In genomic region chr11:61957296-61957813, GRCm38 (mm10) we compare ENCODE assay signal across 8 mouse cellular contexts. TPM values are rescaled to one million over a fixed set of nuclear protein-coding genes. Genes with fewer than 3 reads are reported as not detected.
DNase-seq lines count a peak whose midpoint lies in the region; ATAC-seq and TF ChIP-seq lines count a peak whose summit lies in the region.

No protein-coding gene starts in this region.

- H3K4me1 ChIP-seq in hindbrain, postnatal 0 days (ENCODE audit: insufficient read depth, low read length) = no peaks in the 10 kb centered on the region
- H3K4me1 ChIP-seq in midbrain, embryonic 12.5 days = no peaks in the 10 kb centered on the region; the same call in 1 of the 2 replicates

- POLR2A ChIA-PET in Patski (lab: Charles Lee) = interaction anchor here (0.8 kb wide), 1 partner anchor 45 kb away, joined by 10 read pairs; no protein-coding TSS in a partner anchor

- TF ChIP-seq CTCF in Patski (IDR thresholded peaks at IDR 0.05) = peak; percentile 33
- peak; percentile 49 for TF ChIP-seq CTCF in hindbrain, postnatal 0 days (IDR thresholded peaks at IDR 0.05; ENCODE audit: low read depth)

- H3K9me3 ChIP-seq in hindbrain, postnatal 0 days (ENCODE audit: low read length) = no peaks in the 10 kb centered on the region
- H3K9me3 ChIP-seq in midbrain, embryonic 12.5 days = no peaks in the 10 kb centered on the region

- H3K4me3 ChIP-seq in hindbrain, postnatal 0 days (ENCODE audit: low read length) = peak overlapping the region; percentile 78
- H3K4me3 ChIP-seq in midbrain, embryonic 12.5 days = peak overlapping the region; percentile 72

- no peaks in the 10 kb centered on the region for H3K27me3 ChIP-seq in Patski
- H3K27me3 ChIP-seq in hindbrain, postnatal 0 days (ENCODE audit: insufficient read depth, low read length) = no peaks in the 10 kb centered on the region; the same call in 1 of the 2 replicates
- peaks cover 24% of the 10 kb centered on the region for H3K27me3 ChIP-seq in midbrain, embryonic 12.5 days

- no peak overlapping the region for H3K27ac ChIP-seq in hindbrain, postnatal 0 days
- no peak overlapping the region for H3K27ac ChIP-seq in midbrain, embryonic 12.5 days (replicated peaks)

- ATAC-seq in Patski = no peak
- no peak for ATAC-seq in hindbrain, postnatal 0 days
- ATAC-seq in midbrain, embryonic 12.5 days (ENCODE audit: low FRiP score, low read depth) = no peak

- intact Hi-C loops in left cerebral cortex, postnatal 14 days (cut with DNase I) = loop anchor here (5.0 kb wide), 1 partner anchor 55 kb away; no protein-coding TSS in a partner anchor
- intact Hi-C loops in left cerebral cortex, postnatal 4 days (cut with DNase I) = no loop called here

- no peaks in the 10 kb centered on the region for H3K36me3 ChIP-seq in hindbrain, postnatal 0 days (ENCODE audit: insufficient read depth, low read length)
- no peaks in the 10 kb centered on the region for H3K36me3 ChIP-seq in midbrain, embryonic 12.5 days

- CTCF ChIA-PET in Patski (lab: Charles Lee) = interaction anchor here (0.8 to 1.4 kb wide), 6 partner anchors 14 to 82 kb away, joined by 3 to 6 read pairs (median 4); no protein-coding TSS in a partner anchor

- DNase-seq in left cerebral cortex, postnatal 14 days (ENCODE audit: low spot score in 2 of 2) = peak; percentile 12 to 23
- no peak for DNase-seq in left cerebral cortex, postnatal 4 days
- DNase-seq in Patski (ENCODE audit: low read depth, low spot score) = no peak
- DNase-seq in embryo, embryonic 11 days = peak; percentile 55
- peak; percentile 64 for DNase-seq in hindbrain, postnatal 0 days (ENCODE audit: low spot score)
- DNase-seq in urinary bladder, adult 18-20 months (ENCODE audit: low spot score in 2 of 2) = no peak
- no peak for DNase-seq in adrenal gland, adult 2 months

- 4% methylated on average over 25 of the region's 25 CpGs for WGBS in hindbrain, postnatal 0 days
- 6% methylated on average over 25 of the region's 25 CpGs for WGBS in midbrain, embryonic 12.5 days

- in situ Hi-C loops in Patski (cut with MboI; ENCODE audit: low pct_unique_long_range_greater_than_20kb) = loop anchor here (5.0 kb wide), 1 partner anchor 45 kb away; no protein-coding TSS in a partner anchor

- H3K4me2 ChIP-seq in hindbrain, postnatal 0 days (ENCODE audit: low read depth, low read length) = peak overlapping the region; percentile 99
- H3K4me2 ChIP-seq in midbrain, embryonic 12.5 days (replicated peaks) = peak overlapping the region; percentile 100

- peak overlapping the region; percentile 57; the same call in 1 of the 2 replicates for H3K9ac ChIP-seq in hindbrain, postnatal 0 days (replicated peaks; ENCODE audit: low read length)
- H3K9ac ChIP-seq in midbrain, embryonic 12.5 days (replicated peaks) = peak overlapping the region; percentile 63

RNA-seq across cellular contexts. Expression of gene Specc1, which starts 0.8 kb away (rescaled TPM):
- 10 to 100 TPM; 43.8 to 44.9 TPM for total RNA-seq in left cerebral cortex, postnatal 14 days (2021)
- total RNA-seq in left cerebral cortex, postnatal 4 days (2021) = 10 to 100 TPM; 24.8 to 27.6 TPM
- polyA plus RNA-seq in Patski (2021) = 27.8 TPM
- 34.0 and 39.6 TPM in 2 replicates for total RNA-seq in hindbrain, postnatal 0 days (2014; rRNA removed)
- polyA plus RNA-seq in hindbrain, postnatal 0 days (2015; fragmentation: Nextera tagmentation; extraction: Ambion mirVana) = 20.5 and 20.7 TPM in 2 replicates
- 14.7 and 16.6 TPM in 2 replicates for polyA plus RNA-seq in midbrain, embryonic 12.5 days (2016; fragmentation: Nextera tagmentation; extraction: Ambion mirVana)
- 1 to 10 TPM; 6.7 to 8.4 TPM for total RNA-seq in adrenal gland, adult 2 months (2021)
- 1.8 and 3.1 TPM in 2 replicates for polyA plus RNA-seq in adrenal gland, adult 2 months (2012; rRNA removed)

RNA-seq across cellular contexts. Expression of gene Akap10, which starts 27.3 kb away (rescaled TPM):
- total RNA-seq in left cerebral cortex, postnatal 14 days (2021) = 10 to 100 TPM; 29.0 to 30.8 TPM
- 10 to 100 TPM; 26.7 to 27.1 TPM for total RNA-seq in left cerebral cortex, postnatal 4 days (2021)
- polyA plus RNA-seq in Patski (2021) = 21.9 TPM
- total RNA-seq in hindbrain, postnatal 0 days (2014; rRNA removed) = 13.4 and 24.0 TPM in 2 replicates
- polyA plus RNA-seq in hindbrain, postnatal 0 days (2015; fragmentation: Nextera tagmentation; extraction: Ambion mirVana) = 6.4 and 6.6 TPM in 2 replicates
- polyA plus RNA-seq in midbrain, embryonic 12.5 days (2016; fragmentation: Nextera tagmentation; extraction: Ambion mirVana) = 18.7 and 19.0 TPM in 2 replicates
- 10 to 100 TPM; 25.9 to 26.5 TPM for total RNA-seq in adrenal gland, adult 2 months (2021)
- polyA plus RNA-seq in adrenal gland, adult 2 months (2012; rRNA removed) = 8.5 and 15.2 TPM in 2 replicates

Comparison
In these comparisons a context has a peak if more than half of its experiments do, and no peak if none do; other contexts are left out.
1. DNase-seq: peak in left cerebral cortex, postnatal 14 days (2 of 2), embryo, embryonic 11 days (single experiment) and hindbrain, postnatal 0 days (single experiment); none in left cerebral cortex, postnatal 4 days (single experiment), Patski (single experiment), urinary bladder, adult 18-20 months (0 of 2) and adrenal gland, adult 2 months (single experiment).